Comparison of ENCODE assay signal across 8 mouse cellular contexts in genomic region chr5:18035848-18036638, GRCm38 (mm10).
DNase-seq lines count a peak whose midpoint lies in the region; ATAC-seq and TF ChIP-seq lines count a peak whose summit lies in the region.

No protein-coding gene starts in this region.

- intact Hi-C loops in gastrocnemius, postnatal 36 days (cut with DNase I) = no loop called here

- no peak for TF ChIP-seq CTCF in small intestine, adult 2 months (IDR thresholded peaks at IDR 0.05; ENCODE audit: extremely low read depth, insufficient read length, insufficient replicate concordance, low read depth, low read length)

- H3K36me3 ChIP-seq in heart, embryonic 15.5 days = no peaks in the 10 kb centered on the region
- no peaks in the 10 kb centered on the region for H3K36me3 ChIP-seq in small intestine, adult 2 months (ENCODE audit: control insufficient read depth, insufficient read depth, low read length)

- H3K4me3 ChIP-seq in heart, embryonic 15.5 days = no peak overlapping the region
- no peak overlapping the region for H3K4me3 ChIP-seq in small intestine, adult 2 months (ENCODE audit: low read depth, low read length)

- H3K9ac ChIP-seq in heart, embryonic 15.5 days = no peak overlapping the region

- peak overlapping the region; percentile 51 for H3K27ac ChIP-seq in heart, embryonic 15.5 days
- peak overlapping the region; percentile 30; the same call in 1 of the 2 replicates for H3K27ac ChIP-seq in small intestine, adult 2 months (ENCODE audit: insufficient read depth, low read depth, low read length)

- no peaks in the 10 kb centered on the region for H3K4me1 ChIP-seq in heart, embryonic 15.5 days (replicated peaks)
- H3K4me1 ChIP-seq in small intestine, adult 2 months (ENCODE audit: control insufficient read depth, insufficient read depth, insufficient read length, low read length) = no peaks in the 10 kb centered on the region; the same call in 1 of the 2 replicates

- H3K4me2 ChIP-seq in heart, embryonic 15.5 days = no peak overlapping the region

- ATAC-seq in heart, embryonic 15.5 days (replicated peaks; ENCODE audit: insufficient number of reproducible peaks, insufficient read depth, low FRiP score, low read depth) = no peak

- H3K27me3 ChIP-seq in heart, embryonic 15.5 days = no peaks in the 10 kb centered on the region
- H3K27me3 ChIP-seq in small intestine, adult 2 months (ENCODE audit: control insufficient read depth, insufficient read depth, low read length) = no peaks in the 10 kb centered on the region

- 58% methylated on average over 14 of the region's 14 CpGs for WGBS in heart, embryonic 15.5 days
- WGBS in small intestine, adult 2 months = 49% methylated on average over 14 of the region's 14 CpGs

- TF ChIP-seq POLR2A in small intestine, adult 2 months (IDR thresholded peaks at IDR 0.05; ENCODE audit: low read depth, low read length) = no peak

- DNase-seq in gastrocnemius, postnatal 25 days = peak; percentile 6
- DNase-seq in gastrocnemius, postnatal 36 days = no peak
- DNase-seq in right cerebral cortex, postnatal 25 days = peak; percentile 15
- no peak for DNase-seq in right cerebral cortex, postnatal 4 days
- DNase-seq in Muller cell, postnatal 12 days (ENCODE audit: inconsistent ontology term) = no peak
- DNase-seq in frontal cortex, postnatal 10 days (ENCODE audit: low spot score in 2 of 2) = no peak

- H3K9me3 ChIP-seq in heart, embryonic 15.5 days (replicated peaks) = no peaks in the 10 kb centered on the region

Comparison
In these comparisons a context has a peak if more than half of its experiments do, and no peak if none do; other contexts are left out.
1. DNase-seq: peak in gastrocnemius, postnatal 25 days (single experiment) and right cerebral cortex, postnatal 25 days (single experiment); none in gastrocnemius, postnatal 36 days (0 of 2), right cerebral cortex, postnatal 4 days (single experiment), Muller cell, postnatal 12 days (single experiment) and frontal cortex, postnatal 10 days (0 of 2).